In genomic region chr4:124671583-124671982, GRCm38 (mm10) we compare ENCODE assay signal across 12 mouse cellular contexts. TPM values are rescaled to one million over a fixed set of nuclear protein-coding genes. Genes with fewer than 3 reads are reported as not detected.
DNase-seq lines count a peak whose midpoint lies in the region; ATAC-seq lines count a peak whose summit lies in the region.
"Had no signal": no experiment of that assay in that cellular context is flagged by ENCODE, and none has a peak within 500 bp of the region (broad histone marks: within the 10 kb centered on the region; RNA-seq: fewer than 3 reads in every experiment).

No protein-coding gene starts in this region.

- DNase-seq in hindbrain, embryonic 11.5 days (ENCODE audit: low spot score) = no peak
- no peak for DNase-seq in thymus, postnatal 36 days
- DNase-seq in gastrocnemius, postnatal 10 days = no peak
- DNase-seq: adrenal gland, postnatal 14 days; kidney, adult 18-20 months; liver had no signal

- WGBS in hindbrain, embryonic 12.5 days = 26% methylated on average over 7 of the region's 7 CpGs
- 34% methylated on average over 7 of the region's 7 CpGs for WGBS in hindbrain, embryonic 11.5 days
- WGBS in forebrain, embryonic 12.5 days = 31% methylated on average over 7 of the region's 7 CpGs
- WGBS in limb, embryonic 13.5 days = 15% methylated on average over 7 of the region's 7 CpGs
- WGBS in neural tube, embryonic 15.5 days = 27% methylated on average over 7 of the region's 7 CpGs

- H3K36me3 ChIP-seq in hindbrain, embryonic 12.5 days = no peaks in the 10 kb centered on the region
- no peaks in the 10 kb centered on the region for H3K36me3 ChIP-seq in hindbrain, embryonic 11.5 days (ENCODE audit: control insufficient read depth, insufficient read depth, low read length)
- no peaks in the 10 kb centered on the region for H3K36me3 ChIP-seq in forebrain, embryonic 12.5 days (replicated peaks)
- H3K36me3 ChIP-seq in limb, embryonic 13.5 days = peaks cover 4% of the 10 kb centered on the region
- H3K36me3 ChIP-seq in neural tube, embryonic 15.5 days = no peaks in the 10 kb centered on the region

- H3K27ac ChIP-seq in hindbrain, embryonic 12.5 days = peak overlapping the region; percentile 56
- H3K27ac ChIP-seq in hindbrain, embryonic 11.5 days (ENCODE audit: low read depth, low read length) = no peak overlapping the region
- peak overlapping the region; percentile 74 for H3K27ac ChIP-seq in forebrain, embryonic 12.5 days
- H3K27ac ChIP-seq in limb, embryonic 13.5 days = no peak overlapping the region
- no peak overlapping the region for H3K27ac ChIP-seq in neural tube, embryonic 15.5 days (replicated peaks)

- H3K4me2 ChIP-seq in hindbrain, embryonic 12.5 days (replicated peaks) = peak overlapping the region; percentile 51; the same call in 1 of the 2 replicates
- H3K4me2 ChIP-seq in hindbrain, embryonic 11.5 days (replicated peaks; ENCODE audit: low read depth, low read length) = no peak overlapping the region
- peak overlapping the region; percentile 51 for H3K4me2 ChIP-seq in forebrain, embryonic 12.5 days
- H3K4me2 ChIP-seq in limb, embryonic 13.5 days (replicated peaks) = peak overlapping the region; percentile 64; the same call in 1 of the 2 replicates
- H3K4me2 ChIP-seq in neural tube, embryonic 15.5 days = peak overlapping the region; percentile 60; the same call in 1 of the 2 replicates

- H3K4me1 ChIP-seq in hindbrain, embryonic 12.5 days = peaks cover 61% of the 10 kb centered on the region
- peaks cover 23% of the 10 kb centered on the region for H3K4me1 ChIP-seq in hindbrain, embryonic 11.5 days (replicated peaks; ENCODE audit: control insufficient read depth, insufficient read depth, low read length)
- peaks cover 62% of the 10 kb centered on the region for H3K4me1 ChIP-seq in forebrain, embryonic 12.5 days
- H3K4me1 ChIP-seq in limb, embryonic 13.5 days = peaks cover 30% of the 10 kb centered on the region
- peaks cover 38% of the 10 kb centered on the region for H3K4me1 ChIP-seq in neural tube, embryonic 15.5 days

- H3K9me3 ChIP-seq in hindbrain, embryonic 12.5 days (replicated peaks) = no peaks in the 10 kb centered on the region
- H3K9me3 ChIP-seq in hindbrain, embryonic 11.5 days (ENCODE audit: control insufficient read depth, low read length) = no peaks in the 10 kb centered on the region
- H3K9me3 ChIP-seq in forebrain, embryonic 12.5 days = no peaks in the 10 kb centered on the region
- H3K9me3 ChIP-seq in limb, embryonic 13.5 days = no peaks in the 10 kb centered on the region
- no peaks in the 10 kb centered on the region for H3K9me3 ChIP-seq in neural tube, embryonic 15.5 days (replicated peaks)

- no peak for ATAC-seq in hindbrain, embryonic 12.5 days (ENCODE audit: low FRiP score)
- no peak for ATAC-seq in hindbrain, embryonic 11.5 days (ENCODE audit: low FRiP score)
- ATAC-seq in forebrain, embryonic 12.5 days (ENCODE audit: low FRiP score) = no peak
- ATAC-seq in limb, embryonic 13.5 days (ENCODE audit: low FRiP score, low read depth) = no peak
- ATAC-seq in neural tube, embryonic 15.5 days (ENCODE audit: low FRiP score) = no peak

- H3K4me3 ChIP-seq in hindbrain, embryonic 12.5 days = no peak overlapping the region
- H3K4me3 ChIP-seq in hindbrain, embryonic 11.5 days (ENCODE audit: low read depth, low read length) = no peak overlapping the region
- H3K4me3 ChIP-seq in forebrain, embryonic 12.5 days (replicated peaks) = 0 out of 2 replicates have a peak overlapping the region, but pooled peaks have one; percentile 16
- H3K4me3 ChIP-seq in limb, embryonic 13.5 days = no peak overlapping the region
- no peak overlapping the region for H3K4me3 ChIP-seq in neural tube, embryonic 15.5 days (replicated peaks)

- peaks cover 46% of the 10 kb centered on the region for H3K27me3 ChIP-seq in hindbrain, embryonic 12.5 days
- H3K27me3 ChIP-seq in hindbrain, embryonic 11.5 days (ENCODE audit: control insufficient read depth, insufficient read depth, low read length) = peaks cover 14% of the 10 kb centered on the region
- H3K27me3 ChIP-seq in forebrain, embryonic 12.5 days = peaks cover 64% of the 10 kb centered on the region
- peaks cover 71% of the 10 kb centered on the region for H3K27me3 ChIP-seq in limb, embryonic 13.5 days
- H3K27me3 ChIP-seq in neural tube, embryonic 15.5 days (replicated peaks) = peaks cover 61% of the 10 kb centered on the region

- no peak overlapping the region for H3K9ac ChIP-seq in hindbrain, embryonic 12.5 days
- H3K9ac ChIP-seq in hindbrain, embryonic 11.5 days (ENCODE audit: low read depth, low read length) = no peak overlapping the region
- no peak overlapping the region; the same call in 1 of the 2 replicates for H3K9ac ChIP-seq in forebrain, embryonic 12.5 days
- H3K9ac ChIP-seq in limb, embryonic 13.5 days = 0 out of 2 replicates have a peak overlapping the region, but pooled peaks have one; percentile 13
- H3K9ac ChIP-seq in neural tube, embryonic 15.5 days (replicated peaks) = no peak overlapping the region

RNA-seq across cellular contexts. Expression of gene Pou3f1, which starts 15.0 kb away (rescaled TPM):
- polyA plus RNA-seq in hindbrain, embryonic 12.5 days (2016; fragmentation: Nextera tagmentation; extraction: Ambion mirVana) = 24.2 and 24.4 TPM in 2 replicates
- polyA plus RNA-seq in hindbrain, embryonic 11.5 days (2014; fragmentation: Nextera tagmentation; extraction: Ambion mirVana) = 17.4 and 18.8 TPM in 2 replicates
- polyA plus RNA-seq in forebrain, embryonic 12.5 days (2016; fragmentation: Nextera tagmentation; extraction: Ambion mirVana) = 16.0 and 21.6 TPM in 2 replicates
- 0.75 and 0.99 TPM in 2 replicates for polyA plus RNA-seq in limb, embryonic 13.5 days (2015; fragmentation: Nextera tagmentation; extraction: Ambion mirVana)
- polyA plus RNA-seq in neural tube, embryonic 15.5 days (2015; fragmentation: Nextera tagmentation; extraction: Ambion mirVana) = 4.7 and 6.8 TPM in 2 replicates
- total RNA-seq in gastrocnemius, postnatal 10 days (2021) = 1 to 10 TPM; 2.8 to 2.9 TPM
- total RNA-seq: granulocyte monocyte progenitor cell, adult 5-6 weeks; monocyte, adult 5-6 weeks had no signal

RNA-seq across cellular contexts. Expression of gene Utp11, which starts 21.8 kb away (rescaled TPM):
- polyA plus RNA-seq in hindbrain, embryonic 12.5 days (2016; fragmentation: Nextera tagmentation; extraction: Ambion mirVana) = 60.7 and 68.8 TPM in 2 replicates
- 65.8 and 67.5 TPM in 2 replicates for polyA plus RNA-seq in hindbrain, embryonic 11.5 days (2014; fragmentation: Nextera tagmentation; extraction: Ambion mirVana)
- 63.8 and 64.0 TPM in 2 replicates for polyA plus RNA-seq in forebrain, embryonic 12.5 days (2016; fragmentation: Nextera tagmentation; extraction: Ambion mirVana)
- 84.4 and 87.9 TPM in 2 replicates for polyA plus RNA-seq in limb, embryonic 13.5 days (2015; fragmentation: Nextera tagmentation; extraction: Ambion mirVana)
- 41.4 and 47.8 TPM in 2 replicates for polyA plus RNA-seq in neural tube, embryonic 15.5 days (2015; fragmentation: Nextera tagmentation; extraction: Ambion mirVana)
- total RNA-seq in gastrocnemius, postnatal 10 days (2021) = 10 to 100 TPM; 21.7 to 25.4 TPM

RNA-seq across cellular contexts. Expression of gene Fhl3, which starts 28.9 kb away (rescaled TPM):
- polyA plus RNA-seq in hindbrain, embryonic 12.5 days (2016; fragmentation: Nextera tagmentation; extraction: Ambion mirVana) = 3.3 and 6.8 TPM in 2 replicates
- polyA plus RNA-seq in hindbrain, embryonic 11.5 days (2014; fragmentation: Nextera tagmentation; extraction: Ambion mirVana) = 3.2 and 4.7 TPM in 2 replicates
- 2.2 TPM in 2 replicates for polyA plus RNA-seq in forebrain, embryonic 12.5 days (2016; fragmentation: Nextera tagmentation; extraction: Ambion mirVana)
- polyA plus RNA-seq in limb, embryonic 13.5 days (2015; fragmentation: Nextera tagmentation; extraction: Ambion mirVana) = 19.9 and 23.8 TPM in 2 replicates
- 1.8 and 3.3 TPM in 2 replicates for polyA plus RNA-seq in neural tube, embryonic 15.5 days (2015; fragmentation: Nextera tagmentation; extraction: Ambion mirVana)
- 10 to 100 TPM; 61.2 to 65.0 TPM for total RNA-seq in gastrocnemius, postnatal 10 days (2021)

RNA-seq across cellular contexts. Expression of gene Sf3a3, which starts 43.0 kb away (rescaled TPM):
- polyA plus RNA-seq in hindbrain, embryonic 12.5 days (2016; fragmentation: Nextera tagmentation; extraction: Ambion mirVana) = 157 and 164 TPM in 2 replicates
- 197 and 210 TPM in 2 replicates for polyA plus RNA-seq in hindbrain, embryonic 11.5 days (2014; fragmentation: Nextera tagmentation; extraction: Ambion mirVana)
- 203 and 204 TPM in 2 replicates for polyA plus RNA-seq in forebrain, embryonic 12.5 days (2016; fragmentation: Nextera tagmentation; extraction: Ambion mirVana)
- 180 and 188 TPM in 2 replicates for polyA plus RNA-seq in limb, embryonic 13.5 days (2015; fragmentation: Nextera tagmentation; extraction: Ambion mirVana)
- polyA plus RNA-seq in neural tube, embryonic 15.5 days (2015; fragmentation: Nextera tagmentation; extraction: Ambion mirVana) = 88.4 and 105 TPM in 2 replicates
- 10 to 100 TPM; 24.2 to 25.2 TPM for total RNA-seq in gastrocnemius, postnatal 10 days (2021)

Comparison
In these comparisons a context has a peak if more than half of its experiments do, and no peak if none do; other contexts are left out.
1. H3K27ac ChIP-seq: peak in hindbrain, embryonic 12.5 days (single experiment) and forebrain, embryonic 12.5 days (single experiment); none in hindbrain, embryonic 11.5 days (single experiment), limb, embryonic 13.5 days (single experiment) and neural tube, embryonic 15.5 days (single experiment).